Mouse (Mus musculus): Measurements from ENCODE around the gene Nr2c1. TPM values are rescaled to one million over a fixed set of nuclear protein-coding genes. Genes with fewer than 3 reads are reported as not detected.

Gene Nr2c1
- polyA plus RNA-seq (2015; fragmentation: Illumina TruSeq; extraction: RNeasy Lipid Tissue Mini Kit (QIAGEN cat#74804); ENCODE audit: insufficient read depth, low read depth, low replicate concordance) = 1.7 TPM

GRCm38 (mm10) chr10:94147756-94148531 lies at the start of gene Nr2c1:
Gene Nr2c1 (plus strand): TSS chr10:94148023.

GRCm38 (mm10) chr10:94198482-94199405 lies 50.9 kb downstream of the Nr2c1 start, which contains the start of gene Ndufa12:
Gene Ndufa12 (plus strand): TSS chr10:94198720.

Other genes starting within 250 kb of the Nr2c1 start
- 4.4 TPM for gene Vezt, start 112.2 kb upstream of the Nr2c1 start, polyA plus RNA-seq (2015; fragmentation: Illumina TruSeq; extraction: RNeasy Lipid Tissue Mini Kit (QIAGEN cat#74804); ENCODE audit: insufficient read depth, low read depth, low replicate concordance)
- gene Fgd6, start 112.0 kb upstream of the Nr2c1 start, polyA plus RNA-seq (2015; fragmentation: Illumina TruSeq; extraction: RNeasy Lipid Tissue Mini Kit (QIAGEN cat#74804); ENCODE audit: insufficient read depth, low read depth, low replicate concordance) = 2.3 TPM
- 40.7 TPM for gene Ndufa12, start 50.7 kb downstream of the Nr2c1 start, polyA plus RNA-seq (2015; fragmentation: Illumina TruSeq; extraction: RNeasy Lipid Tissue Mini Kit (QIAGEN cat#74804); ENCODE audit: insufficient read depth, low read depth, low replicate concordance)
- not detected for gene Gm4792, start 150.7 kb downstream of the Nr2c1 start, polyA plus RNA-seq (2015; fragmentation: Illumina TruSeq; extraction: RNeasy Lipid Tissue Mini Kit (QIAGEN cat#74804); ENCODE audit: insufficient read depth, low read depth, low replicate concordance)
- 6.1 TPM for gene Tmcc3, start 163.9 kb downstream of the Nr2c1 start, polyA plus RNA-seq (2015; fragmentation: Illumina TruSeq; extraction: RNeasy Lipid Tissue Mini Kit (QIAGEN cat#74804); ENCODE audit: insufficient read depth, low read depth, low replicate concordance)